Mouse (Mus musculus): ENCODE data around the gene Eps8l2. TPM values are rescaled to one million over a fixed set of nuclear protein-coding genes. Genes with fewer than 3 reads are reported as not detected.
A peak's percentile ranks its signal among the peaks of the same experiment; 100 is the strongest.

The Eps8l2 gene
- total and polyA plus RNA-seq, 3 experiments: 0.33 TPM; not detected in 2

DNA sequence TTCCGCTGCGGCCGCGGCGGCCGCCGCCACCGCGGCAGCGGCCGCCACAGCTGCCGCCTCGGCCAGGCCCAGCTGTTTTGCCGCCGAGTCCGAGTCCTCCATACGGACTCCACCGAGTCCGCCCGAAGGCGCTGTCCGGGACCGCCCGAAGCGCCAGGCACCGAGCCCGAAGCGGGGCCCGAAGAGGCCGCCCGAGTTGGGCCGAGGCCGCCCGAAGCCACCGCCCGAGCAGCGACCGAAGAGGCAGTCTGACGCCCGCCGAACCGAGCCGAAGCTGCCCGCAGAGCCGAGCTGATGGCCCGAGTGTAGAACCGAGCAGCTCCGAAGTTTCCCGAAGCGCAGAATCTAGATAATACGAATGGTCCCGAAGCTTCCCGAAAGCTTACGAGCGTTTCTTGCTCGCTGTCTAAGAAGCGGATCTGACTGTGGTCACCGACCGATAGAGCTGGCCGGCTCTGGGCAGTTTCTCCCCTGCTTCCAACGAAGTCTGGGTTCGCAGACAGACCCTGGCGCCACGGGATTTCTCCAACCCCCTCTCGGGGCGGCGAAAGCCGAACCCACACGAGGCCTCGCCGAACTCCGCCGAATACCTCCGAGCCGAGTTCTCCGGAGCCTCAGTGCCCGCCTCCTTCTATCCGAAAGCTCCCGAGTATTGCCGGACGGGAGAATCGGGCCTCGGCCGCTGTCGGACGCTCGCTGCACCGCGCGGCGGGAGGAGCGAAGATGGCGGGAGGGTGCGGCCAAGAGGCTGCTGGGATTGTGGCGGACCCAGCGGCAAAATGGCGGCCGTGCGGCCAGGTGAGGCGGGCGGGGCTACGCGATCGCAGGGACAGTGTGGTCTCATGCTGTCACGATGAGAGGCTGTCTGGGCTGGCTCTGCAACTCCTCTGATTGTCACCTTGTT, 11.0 kb upstream of the Eps8l2 start, which contains the start of the genes Deaf1 and Tmem80:
TSS of gene Deaf1 (minus strand) at position 222 of the 904 bp plus-strand sequence.
TSS of gene Tmem80 (plus strand) at position 271 of the 904 bp plus-strand sequence.
- ATAC-seq (ENCODE audit: extremely low read depth, insufficient number of reproducible peaks, low FRiP score, poor library complexity, severe bottlenecking) (peak; percentile 83), DNase-seq (ENCODE audit: low spot score) (peak; percentile 89)
- peaks cover 56% of the 10 kb centered on the region for H3K36me3 ChIP-seq (replicated peaks)
- TF ChIP-seq GATA1 (IDR thresholded peaks at IDR 0.05; ENCODE audit: borderline replicate concordance, low read length) (no peak), POLR2AphosphoS5 (IDR thresholded peaks at IDR 0.05; ENCODE audit: insufficient replicate concordance, low read depth, low read length) (no peak), GATA2 (IDR thresholded peaks at IDR 0.05; ENCODE audit: borderline replicate concordance, low read depth, low read length) (no peak), TAL1 (conservative IDR thresholded peaks at IDR 0.05; ENCODE audit: low read depth, low read length) (no peak), CTCF (IDR thresholded peaks at IDR 0.05; ENCODE audit: low read depth, low read length) (no peak)
- H3K4me3 ChIP-seq (ENCODE audit: low read depth, low read length): peak within 1 kb of the TSS; percentile 77
- no peaks in the 10 kb centered on the region for H3K9me3 ChIP-seq (replicated peaks)
- H3K27me3 ChIP-seq (ENCODE audit: insufficient read depth, low read length): no peaks in the 10 kb centered on the region
- peaks cover 34% of the 10 kb centered on the region for H3K4me1 ChIP-seq (ENCODE audit: insufficient read depth, low read depth, low read length)

GRCm38 (mm10) chr7:141328373-141328990, 10.2 kb upstream of the Eps8l2 start:
- DNase-seq (ENCODE audit: low spot score) (peak; percentile 67), ATAC-seq (ENCODE audit: extremely low read depth, insufficient number of reproducible peaks, low FRiP score, poor library complexity, severe bottlenecking) (no peak)
- H3K4me1 ChIP-seq (ENCODE audit: insufficient read depth, low read depth, low read length): peaks cover 30% of the 10 kb centered on the region
- TF ChIP-seq TAL1 (conservative IDR thresholded peaks at IDR 0.05; ENCODE audit: low read depth, low read length) (no peak), GATA1 (IDR thresholded peaks at IDR 0.05; ENCODE audit: borderline replicate concordance, low read length) (no peak)
- no peaks in the 10 kb centered on the region for H3K27me3 ChIP-seq (ENCODE audit: insufficient read depth, low read length)
- peaks cover 56% of the 10 kb centered on the region for H3K36me3 ChIP-seq (replicated peaks)
- H3K9me3 ChIP-seq (replicated peaks): no peaks in the 10 kb centered on the region
- H3K4me3 ChIP-seq (ENCODE audit: low read depth, low read length): peak overlapping the region; percentile 77

- ATAC-seq (ENCODE audit: extremely low read depth, insufficient number of reproducible peaks, low FRiP score, poor library complexity, severe bottlenecking): no peak
- no peak overlapping the region for H3K4me3 ChIP-seq (ENCODE audit: low read depth, low read length)
- DNase-seq (ENCODE audit: low spot score): no peak
- H3K36me3 ChIP-seq (replicated peaks): peaks cover 59% of the 10 kb centered on the region
- H3K4me1 ChIP-seq (ENCODE audit: insufficient read depth, low read depth, low read length): peaks cover 28% of the 10 kb centered on the region
- no peaks in the 10 kb centered on the region for H3K27me3 ChIP-seq (ENCODE audit: insufficient read depth, low read length)
- H3K9me3 ChIP-seq (replicated peaks): no peaks in the 10 kb centered on the region
- TF ChIP-seq GATA1 (IDR thresholded peaks at IDR 0.05; ENCODE audit: borderline replicate concordance, low read length) (no peak), GATA2 (IDR thresholded peaks at IDR 0.05; ENCODE audit: borderline replicate concordance, low read depth, low read length) (no peak), CTCF (IDR thresholded peaks at IDR 0.05; ENCODE audit: low read depth, low read length) (no peak), TAL1 (conservative IDR thresholded peaks at IDR 0.05; ENCODE audit: low read depth, low read length) (no peak), POLR2AphosphoS5 (IDR thresholded peaks at IDR 0.05; ENCODE audit: insufficient replicate concordance, low read depth, low read length) (no peak)
Measured at GRCm38 (mm10) chr7:141330706-141331105, 8.0 kb upstream of the Eps8l2 start.

DNA sequence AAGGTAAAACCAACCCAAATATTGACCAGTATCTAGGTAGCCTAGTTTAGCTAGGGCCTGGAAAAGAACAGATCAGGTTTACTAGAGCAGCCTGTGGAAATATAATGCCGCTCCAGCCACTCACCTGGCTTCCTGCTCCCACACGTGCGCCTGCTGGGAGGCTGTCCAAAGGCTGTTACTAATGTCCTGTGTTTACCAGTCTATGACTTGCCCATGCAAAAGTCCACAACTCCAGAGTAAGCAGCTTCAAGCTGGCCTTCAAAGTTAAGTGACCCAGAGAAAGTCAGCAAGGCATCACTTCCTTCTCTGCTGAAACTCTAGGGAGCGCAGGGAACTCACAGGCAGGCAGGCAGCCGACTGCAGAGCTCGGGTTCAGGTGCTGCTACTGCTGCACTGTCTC, 6.7 kb upstream of the Eps8l2 start:
- Histone ChIP-seq H3K9me3 (replicated peaks) (no peaks in the 10 kb centered on the region), H3K27me3 (ENCODE audit: insufficient read depth, low read length) (no peaks in the 10 kb centered on the region), H3K4me3 (ENCODE audit: low read depth, low read length) (no peak overlapping the region), H3K36me3 (replicated peaks) (peaks cover 56% of the 10 kb centered on the region), H3K4me1 (ENCODE audit: insufficient read depth, low read depth, low read length) (peaks cover 16% of the 10 kb centered on the region)
- no peak for ATAC-seq (ENCODE audit: extremely low read depth, insufficient number of reproducible peaks, low FRiP score, poor library complexity, severe bottlenecking)
- no peak for TF ChIP-seq CTCF (IDR thresholded peaks at IDR 0.05; ENCODE audit: low read depth, low read length)
- TF ChIP-seq POLR2AphosphoS5 (IDR thresholded peaks at IDR 0.05; ENCODE audit: insufficient replicate concordance, low read depth, low read length): no peak
- no peak for TF ChIP-seq GATA2 (IDR thresholded peaks at IDR 0.05; ENCODE audit: borderline replicate concordance, low read depth, low read length)
- TF ChIP-seq TAL1 (conservative IDR thresholded peaks at IDR 0.05; ENCODE audit: low read depth, low read length): no peak
- no peak for TF ChIP-seq GATA1 (IDR thresholded peaks at IDR 0.05; ENCODE audit: borderline replicate concordance, low read length)
- DNase-seq (ENCODE audit: low spot score): no peak

GRCm38 (mm10) chr7:141335044-141335579, 3.6 kb upstream of the Eps8l2 start:
- ATAC-seq (ENCODE audit: extremely low read depth, insufficient number of reproducible peaks, low FRiP score, poor library complexity, severe bottlenecking) (no peak), DNase-seq (ENCODE audit: low spot score) (no peak)
- TF ChIP-seq POLR2AphosphoS5 (IDR thresholded peaks at IDR 0.05; ENCODE audit: insufficient replicate concordance, low read depth, low read length): no peak
- no peak for TF ChIP-seq GATA2 (IDR thresholded peaks at IDR 0.05; ENCODE audit: borderline replicate concordance, low read depth, low read length)
- Histone ChIP-seq H3K4me1 (ENCODE audit: insufficient read depth, low read depth, low read length) (peaks cover 22% of the 10 kb centered on the region), H3K36me3 (replicated peaks) (peaks cover 55% of the 10 kb centered on the region), H3K9me3 (replicated peaks) (no peaks in the 10 kb centered on the region), H3K27me3 (ENCODE audit: insufficient read depth, low read length) (peaks cover 14% of the 10 kb centered on the region), H3K4me3 (ENCODE audit: low read depth, low read length) (no peak overlapping the region)

- H3K4me3 ChIP-seq (ENCODE audit: low read depth, low read length): no peak overlapping the region
- ATAC-seq (ENCODE audit: extremely low read depth, insufficient number of reproducible peaks, low FRiP score, poor library complexity, severe bottlenecking) (no peak), DNase-seq (ENCODE audit: low spot score) (no peak)
- peaks cover 55% of the 10 kb centered on the region for H3K36me3 ChIP-seq (replicated peaks)
- H3K9me3 ChIP-seq (replicated peaks): no peaks in the 10 kb centered on the region
- peaks cover 22% of the 10 kb centered on the region for H3K4me1 ChIP-seq (ENCODE audit: insufficient read depth, low read depth, low read length)
- H3K27me3 ChIP-seq (ENCODE audit: insufficient read depth, low read length): peaks cover 18% of the 10 kb centered on the region
- no peak for TF ChIP-seq TAL1 (conservative IDR thresholded peaks at IDR 0.05; ENCODE audit: low read depth, low read length)
- TF ChIP-seq GATA2 (IDR thresholded peaks at IDR 0.05; ENCODE audit: borderline replicate concordance, low read depth, low read length): no peak
- no peak for TF ChIP-seq GATA1 (IDR thresholded peaks at IDR 0.05; ENCODE audit: borderline replicate concordance, low read length)
- no peak for TF ChIP-seq CTCF (IDR thresholded peaks at IDR 0.05; ENCODE audit: low read depth, low read length)
- TF ChIP-seq POLR2AphosphoS5 (IDR thresholded peaks at IDR 0.05; ENCODE audit: insufficient replicate concordance, low read depth, low read length): no peak
Measured at GRCm38 (mm10) chr7:141335682-141336081, 3.0 kb upstream of the Eps8l2 start.
